Mouse (Mus musculus): ENCODE measurements around the gene Tsc1. TPM values are rescaled to one million over a fixed set of nuclear protein-coding genes. Genes with fewer than 3 reads are reported as not detected.

Gene Tsc1
- polyA plus RNA-seq, 1 experiment from 2014 or later, result 14.2 TPM

DNA sequence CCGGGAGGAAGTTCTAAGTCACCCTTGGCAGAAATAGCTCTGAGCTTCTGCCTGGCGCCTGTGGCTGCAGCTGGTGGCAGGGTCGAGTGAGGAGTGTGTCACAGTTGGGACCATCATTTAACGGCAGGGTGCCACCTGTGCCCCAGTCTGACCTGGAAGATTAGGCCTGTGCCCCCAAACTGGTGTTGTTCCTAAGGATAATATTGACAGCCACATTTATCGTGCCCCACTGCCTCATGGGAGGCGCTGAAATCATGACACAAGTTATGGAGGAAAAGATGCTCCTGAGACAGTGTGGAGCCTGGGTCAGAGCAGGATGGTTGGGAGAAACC is 41.5 kb upstream of the Tsc1 start:
- no peaks in the 10 kb centered on the region; the same call in 1 of the 2 replicates for H3K27me3 ChIP-seq (ENCODE audit: control insufficient read depth, insufficient read depth, low read length)
- H3K4me2 ChIP-seq, result no peak overlapping the region
- no peaks in the 10 kb centered on the region for H3K36me3 ChIP-seq (ENCODE audit: control insufficient read depth, insufficient read depth, low read length)
- H3K27ac ChIP-seq (ENCODE audit: low read depth, low read length), result no peak overlapping the region
- peaks cover 35% of the 10 kb centered on the region for H3K4me1 ChIP-seq (ENCODE audit: control insufficient read depth, insufficient read depth, low read length)
- WGBS (ENCODE audit: insufficient replicate concordance), result 50% methylated on average over 6 of the region's 6 CpGs
- no peaks in the 10 kb centered on the region for H3K9me3 ChIP-seq (replicated peaks; ENCODE audit: control insufficient read depth, low read length)
- no peak for ATAC-seq (replicated peaks; ENCODE audit: insufficient number of reproducible peaks, low FRiP score, low TSS enrichment)
- H3K9ac ChIP-seq (ENCODE audit: low read depth, low read length), result no peak overlapping the region
- no peak overlapping the region for H3K4me3 ChIP-seq (ENCODE audit: low read depth, low read length)

- 15% methylated on average over 12 of the region's 12 CpGs for WGBS (ENCODE audit: insufficient replicate concordance)
- H3K4me1 ChIP-seq (ENCODE audit: control insufficient read depth, insufficient read depth, low read length), result peaks cover 35% of the 10 kb centered on the region
- H3K9me3 ChIP-seq (replicated peaks; ENCODE audit: control insufficient read depth, low read length), result no peaks in the 10 kb centered on the region
- peak overlapping the region; percentile 48 for H3K9ac ChIP-seq (ENCODE audit: low read depth, low read length)
- H3K4me3 ChIP-seq (ENCODE audit: low read depth, low read length), result no peak overlapping the region
- 0 out of 2 replicates have a peak overlapping the region, but pooled peaks have one; percentile 9 for H3K4me2 ChIP-seq
- no peaks in the 10 kb centered on the region for H3K27me3 ChIP-seq (ENCODE audit: control insufficient read depth, insufficient read depth, low read length)
- ATAC-seq (replicated peaks; ENCODE audit: insufficient number of reproducible peaks, low FRiP score, low TSS enrichment), result peak; percentile 74
- no peaks in the 10 kb centered on the region for H3K36me3 ChIP-seq (ENCODE audit: control insufficient read depth, insufficient read depth, low read length)
- peak overlapping the region; percentile 24; the same call in 1 of the 2 replicates for H3K27ac ChIP-seq (ENCODE audit: low read depth, low read length)
Observed at GRCm38 (mm10) chr2:28601720-28602590, 39.1 kb upstream of the Tsc1 start.

DNA sequence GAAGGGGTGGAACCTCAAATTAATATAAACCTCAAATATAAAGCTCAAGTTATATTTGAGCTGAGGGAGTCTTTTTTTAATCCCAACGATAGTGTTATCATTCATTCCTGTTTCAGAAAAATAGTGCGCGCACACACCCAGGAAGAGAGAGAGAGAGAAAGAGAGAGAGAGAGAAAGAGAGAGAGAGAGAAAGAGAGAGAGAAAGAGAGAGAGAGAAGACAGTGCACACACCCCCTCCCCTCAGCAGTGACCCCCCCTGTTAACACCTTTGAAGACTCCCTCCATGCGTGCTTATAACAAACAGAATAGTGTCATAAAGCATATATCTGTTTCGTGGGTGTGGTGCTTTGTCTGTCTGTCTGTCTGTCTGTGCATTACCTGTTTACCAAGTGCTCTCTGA is 37.5 kb upstream of the Tsc1 start:
- Histone ChIP-seq H3K4me1 (ENCODE audit: control insufficient read depth, insufficient read depth, low read length) (peaks cover 25% of the 10 kb centered on the region), H3K9me3 (replicated peaks; ENCODE audit: control insufficient read depth, low read length) (no peaks in the 10 kb centered on the region), H3K9ac (ENCODE audit: low read depth, low read length) (no peak overlapping the region), H3K4me2 (no peak overlapping the region), H3K27me3 (ENCODE audit: control insufficient read depth, insufficient read depth, low read length) (no peaks in the 10 kb centered on the region), H3K4me3 (ENCODE audit: low read depth, low read length) (no peak overlapping the region), H3K27ac (ENCODE audit: low read depth, low read length) (no peak overlapping the region), H3K36me3 (ENCODE audit: control insufficient read depth, insufficient read depth, low read length) (no peaks in the 10 kb centered on the region)
- ATAC-seq (replicated peaks; ENCODE audit: insufficient number of reproducible peaks, low FRiP score, low TSS enrichment), result no peak
- 92% methylated on average over 5 of the region's 5 CpGs for WGBS (ENCODE audit: insufficient replicate concordance)

DNA sequence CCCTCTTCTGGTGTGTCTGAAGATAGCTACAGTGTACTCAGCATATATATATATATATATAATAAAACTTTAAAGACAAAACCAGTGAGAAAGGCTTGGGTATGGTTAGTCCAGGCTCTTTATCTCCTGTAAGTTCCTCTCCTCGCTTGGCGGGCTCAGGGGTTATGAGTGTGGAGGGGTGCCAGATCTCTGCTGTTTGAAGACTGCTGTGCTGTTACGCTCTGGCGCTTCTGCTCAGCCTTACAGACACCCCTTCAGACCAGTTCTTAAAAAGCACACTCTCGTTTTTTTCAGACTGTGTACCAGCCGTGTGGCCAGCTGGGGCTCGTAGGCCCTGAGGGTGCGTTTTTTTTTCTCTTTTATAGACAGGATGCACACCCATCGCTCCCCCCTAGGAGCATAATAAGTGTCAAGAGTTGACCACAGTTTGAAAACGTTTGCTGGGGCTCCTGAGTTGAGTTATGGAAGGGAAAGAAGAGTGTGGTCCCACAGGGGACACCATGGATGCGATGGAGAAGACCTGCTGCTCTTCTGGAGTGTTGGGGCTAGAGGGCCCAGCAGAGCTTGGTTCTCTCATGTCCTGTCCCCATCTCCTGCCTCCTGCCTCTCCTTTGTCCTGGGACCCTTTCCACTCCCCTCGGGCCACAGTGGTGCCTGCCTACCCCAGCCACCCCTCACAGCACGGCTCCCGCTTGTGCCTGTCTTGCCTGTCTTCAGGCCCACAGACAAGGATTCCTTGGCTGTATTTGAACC is 35.1 kb upstream of the Tsc1 start:
- no peak for ATAC-seq (replicated peaks; ENCODE audit: insufficient number of reproducible peaks, low FRiP score, low TSS enrichment)
- 78% methylated on average over 14 of the region's 14 CpGs for WGBS (ENCODE audit: insufficient replicate concordance)
- no peak overlapping the region for H3K27ac ChIP-seq (ENCODE audit: low read depth, low read length)
- H3K4me2 ChIP-seq, result no peak overlapping the region
- peaks cover 11% of the 10 kb centered on the region for H3K4me1 ChIP-seq (ENCODE audit: control insufficient read depth, insufficient read depth, low read length)
- no peak overlapping the region for H3K9ac ChIP-seq (ENCODE audit: low read depth, low read length)
- no peak overlapping the region for H3K4me3 ChIP-seq (ENCODE audit: low read depth, low read length)
- no peaks in the 10 kb centered on the region for H3K36me3 ChIP-seq (ENCODE audit: control insufficient read depth, insufficient read depth, low read length)
- H3K27me3 ChIP-seq (ENCODE audit: control insufficient read depth, insufficient read depth, low read length), result no peaks in the 10 kb centered on the region
- no peaks in the 10 kb centered on the region for H3K9me3 ChIP-seq (replicated peaks; ENCODE audit: control insufficient read depth, low read length)

DNA sequence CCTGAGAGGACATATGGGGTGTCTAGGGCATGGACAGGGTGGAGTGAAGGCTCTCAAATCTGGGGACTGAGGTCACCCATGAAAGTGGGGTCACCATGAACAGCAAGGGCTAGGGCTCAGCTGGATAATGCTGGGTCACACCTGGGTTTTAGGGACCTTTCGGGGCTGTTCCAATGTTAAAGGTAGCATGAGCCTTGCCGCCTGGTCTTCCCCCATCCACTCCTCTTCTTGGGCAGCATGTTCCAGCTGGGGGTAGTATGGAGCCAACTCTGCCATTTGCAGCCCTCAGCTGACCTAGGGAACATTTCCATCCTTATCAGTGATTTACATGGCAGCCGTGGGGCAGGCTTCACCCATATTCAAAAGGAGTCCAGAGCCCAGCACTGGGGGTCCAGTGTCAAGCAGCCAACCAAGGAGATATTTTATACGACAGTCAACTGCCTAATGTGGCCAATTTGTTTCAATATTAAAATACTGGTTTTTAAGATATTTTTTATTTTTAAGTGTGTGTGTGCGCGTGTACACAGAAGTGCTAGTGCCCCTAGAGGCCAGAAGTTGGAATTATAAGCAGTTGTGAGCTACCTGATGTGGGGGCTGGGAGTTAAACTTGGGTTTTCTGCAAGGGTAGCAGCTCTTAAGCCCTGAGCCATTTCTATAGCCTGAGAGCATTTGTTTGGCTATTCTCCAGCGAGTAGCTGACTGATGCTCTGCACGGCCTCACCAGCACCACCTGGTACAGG is 34.3 kb upstream of the Tsc1 start:
- Histone ChIP-seq H3K4me3 (ENCODE audit: low read depth, low read length) (no peak overlapping the region), H3K4me1 (ENCODE audit: control insufficient read depth, insufficient read depth, low read length) (peaks cover 8% of the 10 kb centered on the region), H3K9ac (ENCODE audit: low read depth, low read length) (no peak overlapping the region), H3K4me2 (no peak overlapping the region), H3K36me3 (ENCODE audit: control insufficient read depth, insufficient read depth, low read length) (no peaks in the 10 kb centered on the region), H3K9me3 (replicated peaks; ENCODE audit: control insufficient read depth, low read length) (no peaks in the 10 kb centered on the region), H3K27me3 (ENCODE audit: control insufficient read depth, insufficient read depth, low read length) (no peaks in the 10 kb centered on the region), H3K27ac (ENCODE audit: low read depth, low read length) (no peak overlapping the region)
- 60% methylated on average over 8 of the region's 8 CpGs for WGBS (ENCODE audit: insufficient replicate concordance)
- ATAC-seq (replicated peaks; ENCODE audit: insufficient number of reproducible peaks, low FRiP score, low TSS enrichment), result no peak

DNA sequence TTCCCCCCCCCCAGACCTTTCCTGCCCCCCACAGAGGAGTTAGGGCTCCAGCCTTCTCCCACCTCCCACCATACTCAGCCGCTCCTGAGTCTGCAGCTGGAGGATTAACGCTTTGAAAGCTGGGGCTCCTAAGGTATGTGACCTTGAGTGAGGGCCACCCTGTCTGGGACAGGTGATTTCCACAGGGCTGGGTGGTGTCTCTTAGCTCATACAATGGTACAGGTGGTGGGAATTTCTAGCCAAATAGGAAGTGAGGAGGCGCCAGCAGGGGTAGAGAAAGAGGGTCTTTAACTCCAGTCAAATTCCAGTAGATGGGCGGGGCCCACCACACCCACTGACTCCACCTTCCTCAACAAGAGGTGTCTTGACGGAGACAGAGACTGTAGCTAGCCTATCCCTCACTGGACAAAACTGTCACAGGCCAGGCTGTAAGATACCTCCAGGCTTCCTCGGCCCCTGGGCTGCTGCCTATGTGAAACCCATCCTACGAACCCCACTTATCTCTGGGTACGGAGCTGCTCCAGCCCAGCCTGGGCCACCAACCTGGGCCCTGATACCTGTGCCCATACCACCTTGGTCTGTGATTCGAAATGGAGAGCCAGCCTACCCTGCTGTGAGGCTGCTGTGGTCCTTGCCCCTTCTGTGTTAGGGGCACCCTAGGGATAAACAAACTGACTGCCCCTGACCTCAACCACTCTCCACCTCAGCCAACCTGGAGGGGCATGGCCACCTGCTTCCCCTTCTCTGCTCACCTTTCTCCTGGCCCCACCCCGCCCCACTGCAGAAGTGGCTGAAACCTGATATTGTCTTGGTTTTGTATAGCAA is 33.5 kb upstream of the Tsc1 start:
- H3K36me3 ChIP-seq (ENCODE audit: control insufficient read depth, insufficient read depth, low read length), result no peaks in the 10 kb centered on the region
- ATAC-seq (replicated peaks; ENCODE audit: insufficient number of reproducible peaks, low FRiP score, low TSS enrichment), result no peak
- no peak overlapping the region for H3K4me3 ChIP-seq (ENCODE audit: low read depth, low read length)
- H3K27me3 ChIP-seq (ENCODE audit: control insufficient read depth, insufficient read depth, low read length), result no peaks in the 10 kb centered on the region
- no peaks in the 10 kb centered on the region for H3K9me3 ChIP-seq (replicated peaks; ENCODE audit: control insufficient read depth, low read length)
- peaks cover under 1% of the 10 kb centered on the region for H3K4me1 ChIP-seq (ENCODE audit: control insufficient read depth, insufficient read depth, low read length)
- no peak overlapping the region for H3K4me2 ChIP-seq
- H3K9ac ChIP-seq (ENCODE audit: low read depth, low read length), result no peak overlapping the region
- no peak overlapping the region for H3K27ac ChIP-seq (ENCODE audit: low read depth, low read length)
- WGBS (ENCODE audit: insufficient replicate concordance), result 41% methylated on average over 10 of the region's 10 CpGs

GRCm38 (mm10) chr2:28609851-28610250 is 31.2 kb upstream of the Tsc1 start:
- 80% methylated on average over 10 of the region's 10 CpGs for WGBS (ENCODE audit: insufficient replicate concordance)
- Histone ChIP-seq H3K4me3 (ENCODE audit: low read depth, low read length) (no peak overlapping the region), H3K4me1 (ENCODE audit: control insufficient read depth, insufficient read depth, low read length) (no peaks in the 10 kb centered on the region), H3K36me3 (ENCODE audit: control insufficient read depth, insufficient read depth, low read length) (no peaks in the 10 kb centered on the region), H3K27me3 (ENCODE audit: control insufficient read depth, insufficient read depth, low read length) (no peaks in the 10 kb centered on the region), H3K27ac (ENCODE audit: low read depth, low read length) (no peak overlapping the region), H3K4me2 (no peak overlapping the region), H3K9ac (ENCODE audit: low read depth, low read length) (no peak overlapping the region; the same call in 1 of the 2 replicates), H3K9me3 (replicated peaks; ENCODE audit: control insufficient read depth, low read length) (no peaks in the 10 kb centered on the region)
- no peak for ATAC-seq (replicated peaks; ENCODE audit: insufficient number of reproducible peaks, low FRiP score, low TSS enrichment)

All from heart, embryonic 11.5 days (tissue).